Mouse (Mus musculus) E14TG2a.4 (cell line): ENCODE measurements around the gene Kcng4.

Experiments
- CTCF ChIP-seq: conservative IDR thresholded peaks from 2 replicates; pipeline ENCODE4 v1.5.1; 2014; ENCODE audit warnings: low read length
- NANOG ChIP-seq: IDR thresholded peaks from 2 replicates; pipeline ENCODE4 v1.6.1; 2014; ENCODE audit warnings: borderline replicate concordance, low read length, mixed read lengths
- POU5F1 ChIP-seq: IDR thresholded peaks from 2 replicates; pipeline ENCODE4 v1.6.1; 2014; ENCODE audit warnings: low read length, borderline replicate concordance

GRCm38 (mm10) chr8:119644981-119645597 lies 9.6 kb upstream of the Kcng4 start:
- TF ChIP-seq CTCF (no peak), NANOG (no peak), POU5F1 (no peak)
